Comparison of ENCODE assay signal across 8 mouse cellular contexts in genomic region chr15:7129944-7130287, GRCm38 (mm10). TPM values are rescaled to one million over a fixed set of nuclear protein-coding genes. Genes with fewer than 3 reads are reported as not detected.
DNase-seq lines count a peak whose midpoint lies in the region; ATAC-seq and TF ChIP-seq lines count a peak whose summit lies in the region.

No protein-coding gene starts in this region.

- H3K4me3 ChIP-seq in lung, postnatal 0 days (ENCODE audit: low read depth, low read length): peak overlapping the region; percentile 92
- peak overlapping the region; percentile 85 for H3K4me3 ChIP-seq in embryonic facial prominence, embryonic 15.5 days (replicated peaks)
- H3K4me3 ChIP-seq in limb, embryonic 10.5 days: peak overlapping the region; percentile 86
- peak overlapping the region; percentile 79 for H3K4me3 ChIP-seq in small intestine, adult 2 months (ENCODE audit: low read depth, low read length)

- DNase-seq in lung, postnatal 0 days (ENCODE audit: low spot score): peak; percentile 40
- DNase-seq in lung, postnatal 10 days: no peak
- DNase-seq in limb, embryonic 10.5 days (ENCODE audit: low spot score): no peak
- no peak for DNase-seq in spleen, adult 18-20 months
- DNase-seq in gastrocnemius, adult 8-10 months (ENCODE audit: low spot score in 2 of 2): no peak

- ATAC-seq in lung, postnatal 0 days: no peak
- ATAC-seq in embryonic facial prominence, embryonic 15.5 days (ENCODE audit: insufficient number of reproducible peaks, low FRiP score, low TSS enrichment, low read depth): no peak
- ATAC-seq in cerebellum, adult (ENCODE audit: insufficient number of reproducible peaks, low FRiP score, low TSS enrichment): no peak; the same call in 1 of the 2 replicates

- no peak for TF ChIP-seq EP300 in lung, postnatal 0 days (IDR thresholded peaks at IDR 0.05)

- WGBS in lung, postnatal 0 days: under 1% methylated on average over 16 of the region's 16 CpGs
- under 1% methylated on average over 16 of the region's 16 CpGs for WGBS in embryonic facial prominence, embryonic 15.5 days
- under 1% methylated on average over 16 of the region's 16 CpGs for WGBS in limb, embryonic 10.5 days
- under 1% methylated on average over 16 of the region's 16 CpGs for WGBS in small intestine, adult 2 months

- no peak for TF ChIP-seq CTCF in lung, postnatal 0 days (IDR thresholded peaks at IDR 0.05)
- no peak for TF ChIP-seq CTCF in small intestine, adult 2 months (IDR thresholded peaks at IDR 0.05; ENCODE audit: extremely low read depth, insufficient read length, insufficient replicate concordance, low read depth, low read length)

- H3K4me2 ChIP-seq in lung, postnatal 0 days (replicated peaks; ENCODE audit: low read depth, low read length): peak overlapping the region; percentile 84
- H3K4me2 ChIP-seq in embryonic facial prominence, embryonic 15.5 days (replicated peaks): peak overlapping the region; percentile 95

- H3K4me1 ChIP-seq in lung, postnatal 0 days (ENCODE audit: insufficient read depth, low read depth, low read length): peaks cover 24% of the 10 kb centered on the region; the same call in 1 of the 2 replicates
- H3K4me1 ChIP-seq in embryonic facial prominence, embryonic 15.5 days: peaks cover 18% of the 10 kb centered on the region
- peaks cover 25% of the 10 kb centered on the region for H3K4me1 ChIP-seq in limb, embryonic 10.5 days
- H3K4me1 ChIP-seq in small intestine, adult 2 months (ENCODE audit: control insufficient read depth, insufficient read depth, insufficient read length, low read length): no peaks in the 10 kb centered on the region; the same call in 1 of the 2 replicates

- peak overlapping the region; percentile 76 for H3K9ac ChIP-seq in lung, postnatal 0 days (replicated peaks; ENCODE audit: low read depth)
- H3K9ac ChIP-seq in embryonic facial prominence, embryonic 15.5 days: peak overlapping the region; percentile 82

- H3K27ac ChIP-seq in lung, postnatal 0 days (ENCODE audit: low read length): peak overlapping the region; percentile 93
- H3K27ac ChIP-seq in embryonic facial prominence, embryonic 15.5 days (replicated peaks): peak overlapping the region; percentile 90
- peak overlapping the region; percentile 92 for H3K27ac ChIP-seq in limb, embryonic 10.5 days
- H3K27ac ChIP-seq in small intestine, adult 2 months (ENCODE audit: insufficient read depth, low read depth, low read length): peak overlapping the region; percentile 52

- H3K27me3 ChIP-seq in lung, postnatal 0 days (replicated peaks; ENCODE audit: insufficient read depth, low read length): no peaks in the 10 kb centered on the region
- H3K27me3 ChIP-seq in embryonic facial prominence, embryonic 15.5 days: no peaks in the 10 kb centered on the region
- H3K27me3 ChIP-seq in limb, embryonic 10.5 days (ENCODE audit: low read depth, poor library complexity, severe bottlenecking): no peaks in the 10 kb centered on the region; the same call in 1 of the 2 replicates
- peaks cover 28% of the 10 kb centered on the region for H3K27me3 ChIP-seq in small intestine, adult 2 months (ENCODE audit: control insufficient read depth, insufficient read depth, low read length)

- H3K9me3 ChIP-seq in lung, postnatal 0 days (ENCODE audit: low read length): no peaks in the 10 kb centered on the region
- no peaks in the 10 kb centered on the region for H3K9me3 ChIP-seq in embryonic facial prominence, embryonic 15.5 days (replicated peaks)
- no peaks in the 10 kb centered on the region for H3K9me3 ChIP-seq in limb, embryonic 10.5 days (replicated peaks)

- TF ChIP-seq POLR2A in small intestine, adult 2 months (IDR thresholded peaks at IDR 0.05; ENCODE audit: low read depth, low read length): no peak

- no peaks in the 10 kb centered on the region for H3K36me3 ChIP-seq in lung, postnatal 0 days (ENCODE audit: insufficient read depth, low read length)
- H3K36me3 ChIP-seq in embryonic facial prominence, embryonic 15.5 days: no peaks in the 10 kb centered on the region
- H3K36me3 ChIP-seq in limb, embryonic 10.5 days: peaks cover 3% of the 10 kb centered on the region; the same call in 1 of the 2 replicates
- H3K36me3 ChIP-seq in small intestine, adult 2 months (ENCODE audit: control insufficient read depth, insufficient read depth, low read length): no peaks in the 10 kb centered on the region

RNA-seq across cellular contexts. Expression of gene Lifr, which starts 39.5 kb away (rescaled TPM):
- polyA plus RNA-seq in lung, postnatal 0 days (2015; fragmentation: Nextera tagmentation; extraction: Ambion mirVana): 29.7 and 35.5 TPM in 2 replicates
- 24.0 and 27.7 TPM in 2 replicates for polyA plus RNA-seq in embryonic facial prominence, embryonic 15.5 days (2015; fragmentation: Nextera tagmentation; extraction: Ambion mirVana)
- polyA plus RNA-seq in limb, embryonic 10.5 days (2016; fragmentation: Nextera tagmentation; extraction: Ambion mirVana): 12.0 and 12.1 TPM in 2 replicates
- polyA plus RNA-seq in small intestine, adult 2 months (2012; rRNA removed): 26.8 and 29.9 TPM in 2 replicates
- total RNA-seq in gastrocnemius, adult 8-10 months (2022): 10 to 100 TPM; 46.8 to 78.5 (median 60.2) TPM
